Mouse (Mus musculus): ENCODE data around the gene Fmnl1.

DNA sequence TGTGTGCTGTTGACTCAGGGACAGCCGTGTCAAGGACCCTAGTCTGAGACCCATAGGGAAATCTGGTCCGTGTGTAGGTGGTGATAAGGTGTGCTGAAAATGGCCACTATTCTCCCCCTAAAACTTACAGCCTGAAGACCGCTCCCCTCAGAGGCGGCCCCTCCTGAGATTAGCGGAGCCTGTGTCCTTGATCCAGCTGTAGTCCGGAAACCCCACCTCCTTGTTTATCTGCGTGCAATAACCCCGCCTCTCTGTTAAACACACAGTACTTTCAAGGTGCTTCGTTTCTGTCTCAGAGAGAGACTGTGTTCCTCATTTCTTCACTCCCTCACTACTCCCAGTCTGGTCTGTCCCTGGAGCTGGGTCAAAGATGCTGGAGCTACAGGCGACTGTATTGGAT, 6.5 kb upstream of the Fmnl1 start:
- TF ChIP-seq CTCF (IDR thresholded peaks at IDR 0.05; ENCODE audit: control insufficient read depth, insufficient read depth, insufficient read length) (no peak), MAX (IDR thresholded peaks at IDR 0.05) (no peak), USF1 (IDR thresholded peaks at IDR 0.05; ENCODE audit: low read depth) (no peak), MYOD1 (IDR thresholded peaks at IDR 0.05; ENCODE audit: control insufficient read depth, insufficient read length, low read depth) (no peak), MYOG (IDR thresholded peaks at IDR 0.05; ENCODE audit: control insufficient read depth, extremely low read depth, insufficient read length) (no peak)

Measured in C2C12 (cell line).